Mouse (Mus musculus) forebrain, embryonic 14.5 days (tissue): ENCODE results near the gene Klf12. TPM values are rescaled to one million over a fixed set of nuclear protein-coding genes. Genes with fewer than 3 reads are reported as not detected.

ENCODE experiments used
- ATAC-seq: fragments of 200-750 bp; cut with Nextera tagmentation; 2 replicates; pipeline ENCODE4 v1.8.0; 2017; ENCODE audit warnings: mild to moderate bottlenecking, moderate library complexity
- DNase-seq: peaks from one replicate; pipeline ENCODE4 v3.0.0-alpha.2; 2015; ENCODE audit warnings: low spot score
- H3K27ac ChIP-seq: fragments of 300-500 bp; sonication (generic); 2 replicates; pipeline ENCODE4 v1.5.1; 2014; ENCODE audit warnings: low read depth, mild to moderate bottlenecking, control low read depth, low read length, moderate library complexity
- H3K27me3 ChIP-seq: fragments of 300-500 bp; sonication (generic); replicated peaks from 2 replicates; pipeline ENCODE4 v1.6.1; 2014; ENCODE audit warnings: low read length, control low read depth, mixed read lengths; ENCODE audit not compliant: control insufficient read depth, insufficient read depth
- H3K36me3 ChIP-seq: fragments of 300-500 bp; sonication (generic); 2 replicates; pipeline ENCODE4 v1.6.1; 2014; ENCODE audit warnings: low read length, control low read depth; ENCODE audit not compliant: control insufficient read depth, insufficient read depth
- H3K4me1 ChIP-seq: fragments of 300-500 bp; sonication (generic); 2 replicates; pipeline ENCODE4 v1.6.1; 2014; ENCODE audit warnings: antibody characterized with exemption, low read length, control low read depth; ENCODE audit not compliant: control insufficient read depth, insufficient read depth
- H3K4me2 ChIP-seq: fragments of 300-500 bp; sonication (generic); 2 replicates; pipeline ENCODE4 v1.6.1; 2014; ENCODE audit warnings: mild to moderate bottlenecking, control low read depth, low read length
- H3K4me3 ChIP-seq: fragments of 300-500 bp; sonication (generic); 2 replicates; pipeline ENCODE4 v1.5.1; 2014; ENCODE audit warnings: low read depth, low read length, control low read depth
- H3K9ac ChIP-seq: fragments of 300-500 bp; sonication (generic); 2 replicates; pipeline ENCODE4 v1.6.1; 2014; ENCODE audit warnings: mild to moderate bottlenecking, low read length, control low read depth, moderate library complexity
- H3K9me3 ChIP-seq: fragments of 300-500 bp; sonication (generic); replicated peaks from 2 replicates; pipeline ENCODE4 v1.6.1; 2016; ENCODE audit warnings: low read length, control low read depth, mixed read lengths; ENCODE audit not compliant: control insufficient read depth
- WGBS: fragments of 180-500 bp; shearing (Covaris S2); extraction: QIAGEN DNeasy Blood & Tissue Kit; methylation state at CpG from one replicate; pipeline ENCODE4 v1.1.7; 2014; 5-methylcytosine and 5-hydroxymethylcytosine counted together
- polyA plus RNA-seq: library from polyadenylated mRNA; unstranded; fragments of >200 nt; fragmentation: Nextera tagmentation; extraction: Ambion mirVana; gene quantifications from 2 replicates; pipeline ENCODE4 v1.2.1, GENCODE M21; 2014

Gene Klf12
- polyA plus RNA-seq, 1 experiment from 2014 or later, result 16.3 TPM

DNA sequence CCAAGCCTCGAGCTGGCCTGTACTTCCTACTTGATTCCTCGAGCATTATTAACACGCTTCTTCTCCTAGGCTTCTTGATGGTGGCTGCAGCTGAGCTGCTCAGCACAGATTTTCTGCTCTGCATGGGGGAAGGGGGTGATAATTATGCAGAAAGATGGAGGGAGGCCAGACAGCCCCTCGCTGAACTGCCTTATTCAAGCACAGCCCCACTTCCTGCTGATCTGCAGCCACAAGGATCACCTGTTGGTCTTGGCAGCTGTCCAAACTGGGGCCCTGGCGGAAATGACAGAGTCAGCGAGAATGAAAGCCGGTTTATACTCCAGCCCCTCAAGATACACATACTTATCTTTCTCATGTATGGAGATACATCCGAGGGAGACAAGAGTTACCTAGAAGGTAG lies 341.3 kb downstream of the Klf12 start:
- 2% methylated on average over 8 of the region's 8 CpGs for WGBS

GRCm38 (mm10) chr14:99933456-99933855 lies 351.0 kb downstream of the Klf12 start:
- H3K4me2 ChIP-seq, result no peak overlapping the region
- H3K27me3 ChIP-seq, result no peaks in the 10 kb centered on the region
- H3K9me3 ChIP-seq, result no peaks in the 10 kb centered on the region
- no peak for ATAC-seq
- H3K4me3 ChIP-seq, result no peak overlapping the region
- H3K27ac ChIP-seq, result no peak overlapping the region
- H3K9ac ChIP-seq, result no peak overlapping the region
- DNase-seq, result no peak
- no peaks in the 10 kb centered on the region for H3K4me1 ChIP-seq
- no peaks in the 10 kb centered on the region for H3K36me3 ChIP-seq
- 81% methylated on average over 5 of the region's 5 CpGs for WGBS

More for the DNA sequence above, 341.3 kb downstream of the Klf12 start:
- Histone ChIP-seq H3K36me3 (peaks cover 6% of the 10 kb centered on the region; the same call in 1 of the 2 replicates), H3K9me3 (no peaks in the 10 kb centered on the region), H3K4me1 (peaks cover 35% of the 10 kb centered on the region), H3K4me2 (peak overlapping the region; percentile 0; the same call in 1 of the 2 replicates), H3K27ac (peak overlapping the region; percentile 86), H3K27me3 (no peaks in the 10 kb centered on the region), H3K9ac (peak overlapping the region; percentile 3; the same call in 1 of the 2 replicates), H3K4me3 (no peak overlapping the region)
- ATAC-seq (peak; percentile 93), DNase-seq (peak; percentile 93)

- DNase-seq, result peak; percentile 93
- ATAC-seq, result peak; percentile 80
- H3K27me3 ChIP-seq, result no peaks in the 10 kb centered on the region
- no peak overlapping the region for H3K4me2 ChIP-seq
- H3K4me3 ChIP-seq, result no peak overlapping the region
- no peak overlapping the region for H3K9ac ChIP-seq
- no peaks in the 10 kb centered on the region for H3K9me3 ChIP-seq
- no peaks in the 10 kb centered on the region for H3K36me3 ChIP-seq
- 7% methylated on average over 4 of the region's 4 CpGs for WGBS
- H3K27ac ChIP-seq, result no peak overlapping the region
- H3K4me1 ChIP-seq, result no peaks in the 10 kb centered on the region
These were observed 352.6 kb downstream of the Klf12 start for GRCm38 (mm10) chr14:99931879-99932278.

DNA sequence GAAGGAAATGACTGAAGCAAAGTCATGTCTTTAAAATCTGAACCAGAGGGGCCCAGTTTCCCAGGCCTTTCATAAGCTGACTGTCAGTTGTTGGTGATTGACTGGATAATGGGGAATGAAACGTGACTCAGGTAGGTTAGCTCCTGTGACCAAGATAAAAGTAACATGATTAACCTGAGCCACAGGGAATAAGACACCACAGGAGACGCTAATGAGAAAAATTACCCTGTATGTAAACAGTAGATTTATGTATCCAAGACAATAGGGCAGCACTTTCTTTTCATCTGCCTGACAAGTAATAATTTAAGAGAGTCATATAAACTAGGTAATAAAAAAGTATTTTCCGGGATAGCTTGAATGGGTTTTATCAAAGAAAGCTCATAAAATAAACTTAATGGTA lies 372.6 kb downstream of the Klf12 start:
- no peak overlapping the region for H3K4me2 ChIP-seq
- H3K4me3 ChIP-seq, result no peak overlapping the region
- ATAC-seq (no peak), DNase-seq (no peak)
- WGBS, result 69% methylated on average over 3 of the region's 3 CpGs
- H3K9me3 ChIP-seq, result no peaks in the 10 kb centered on the region
- no peak overlapping the region for H3K27ac ChIP-seq
- H3K4me1 ChIP-seq, result no peaks in the 10 kb centered on the region
- H3K27me3 ChIP-seq, result no peaks in the 10 kb centered on the region
- no peaks in the 10 kb centered on the region for H3K36me3 ChIP-seq
- no peak overlapping the region for H3K9ac ChIP-seq

DNA sequence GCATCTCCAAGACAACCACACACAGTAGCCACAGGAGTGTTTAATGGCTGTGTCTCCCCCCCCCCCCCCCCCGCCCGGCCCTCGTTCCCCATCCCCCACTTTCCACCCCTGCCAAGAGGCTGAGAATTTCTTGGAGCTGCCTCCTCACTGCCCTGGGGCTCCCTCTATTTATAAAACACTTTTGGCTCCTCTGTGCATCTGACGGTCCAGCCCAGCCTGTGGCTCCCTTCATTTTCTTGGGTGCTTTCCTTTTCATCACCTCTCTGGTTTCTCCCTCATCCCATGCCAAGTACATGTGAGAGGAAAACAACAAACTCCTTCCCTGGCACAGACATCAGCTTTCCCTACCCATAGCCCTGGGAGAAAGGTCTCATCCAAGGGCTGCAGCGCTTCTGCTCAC lies 373.6 kb downstream of the Klf12 start:
- no peak overlapping the region for H3K27ac ChIP-seq
- no peaks in the 10 kb centered on the region for H3K27me3 ChIP-seq
- no peak overlapping the region for H3K9ac ChIP-seq
- DNase-seq (no peak), ATAC-seq (no peak)
- no peaks in the 10 kb centered on the region for H3K9me3 ChIP-seq
- WGBS, result 75% methylated on average over 4 of the region's 5 CpGs
- no peak overlapping the region for H3K4me3 ChIP-seq
- H3K4me2 ChIP-seq, result no peak overlapping the region
- H3K36me3 ChIP-seq, result no peaks in the 10 kb centered on the region
- no peaks in the 10 kb centered on the region for H3K4me1 ChIP-seq

GRCm38 (mm10) chr14:99900902-99901301 lies 383.6 kb downstream of the Klf12 start:
- WGBS, result 96% methylated on average over 3 of the region's 3 CpGs

GRCm38 (mm10) chr14:99898861-99899260 lies 385.6 kb downstream of the Klf12 start:
- Histone ChIP-seq H3K9me3 (no peaks in the 10 kb centered on the region), H3K4me1 (no peaks in the 10 kb centered on the region), H3K27ac (no peak overlapping the region), H3K27me3 (no peaks in the 10 kb centered on the region), H3K4me3 (no peak overlapping the region), H3K9ac (no peak overlapping the region), H3K4me2 (no peak overlapping the region), H3K36me3 (0 out of 2 replicates have a peak, but pooled peaks cover 3% of the 10 kb centered on the region)
- no peak for ATAC-seq
- DNase-seq, result no peak
- WGBS, result 85% methylated on average over 3 of the region's 3 CpGs

More at GRCm38 (mm10) chr14:99900902-99901301, 383.6 kb downstream of the Klf12 start:
- H3K36me3 ChIP-seq, result 0 out of 2 replicates have a peak, but pooled peaks cover 3% of the 10 kb centered on the region
- no peak overlapping the region for H3K27ac ChIP-seq
- no peak overlapping the region for H3K4me2 ChIP-seq
- H3K9me3 ChIP-seq, result no peaks in the 10 kb centered on the region
- no peak overlapping the region for H3K4me3 ChIP-seq
- no peak for ATAC-seq
- no peak overlapping the region for H3K9ac ChIP-seq
- H3K4me1 ChIP-seq, result no peaks in the 10 kb centered on the region
- no peak for DNase-seq
- no peaks in the 10 kb centered on the region for H3K27me3 ChIP-seq

DNA sequence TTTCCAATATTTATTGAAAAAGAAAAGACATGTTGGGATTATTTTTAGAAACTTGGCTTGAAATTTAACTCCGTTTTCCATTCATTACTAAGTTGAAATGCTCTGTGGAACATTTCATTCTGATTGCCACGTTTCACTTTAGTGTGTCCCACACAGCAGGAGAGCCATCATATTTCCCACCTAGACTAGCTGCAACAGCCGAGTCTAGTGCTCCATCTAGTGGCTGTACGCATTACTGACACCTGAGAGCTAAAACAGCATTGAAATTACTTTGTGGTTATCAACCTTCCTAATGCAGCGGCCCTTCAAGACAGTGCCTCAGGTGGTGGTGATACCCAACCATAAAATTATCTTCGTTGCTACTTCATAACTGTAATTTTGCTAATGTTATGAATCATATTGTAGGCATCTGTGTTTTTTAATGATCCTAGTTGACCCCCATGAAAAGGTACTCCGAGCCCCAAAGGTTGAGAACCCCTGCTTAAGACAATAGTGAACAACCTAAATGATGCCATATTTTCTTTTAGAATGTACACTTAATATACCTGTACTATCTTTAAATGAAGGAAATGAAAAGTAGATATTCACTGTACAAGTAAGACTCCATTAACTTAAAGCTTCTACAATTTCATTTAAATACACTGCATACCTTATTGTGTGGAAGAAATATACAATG lies 389.6 kb downstream of the Klf12 start:
- no peak overlapping the region for H3K4me3 ChIP-seq
- no peak overlapping the region for H3K4me2 ChIP-seq
- H3K27me3 ChIP-seq, result no peaks in the 10 kb centered on the region
- no peaks in the 10 kb centered on the region for H3K4me1 ChIP-seq
- DNase-seq (peak; percentile 92), ATAC-seq (peak; percentile 84)
- no peaks in the 10 kb centered on the region for H3K9me3 ChIP-seq
- H3K36me3 ChIP-seq, result 0 out of 2 replicates have a peak, but pooled peaks cover 3% of the 10 kb centered on the region
- WGBS, result 24% methylated on average over 7 of the region's 7 CpGs
- no peak overlapping the region for H3K27ac ChIP-seq
- H3K9ac ChIP-seq, result no peak overlapping the region

DNA sequence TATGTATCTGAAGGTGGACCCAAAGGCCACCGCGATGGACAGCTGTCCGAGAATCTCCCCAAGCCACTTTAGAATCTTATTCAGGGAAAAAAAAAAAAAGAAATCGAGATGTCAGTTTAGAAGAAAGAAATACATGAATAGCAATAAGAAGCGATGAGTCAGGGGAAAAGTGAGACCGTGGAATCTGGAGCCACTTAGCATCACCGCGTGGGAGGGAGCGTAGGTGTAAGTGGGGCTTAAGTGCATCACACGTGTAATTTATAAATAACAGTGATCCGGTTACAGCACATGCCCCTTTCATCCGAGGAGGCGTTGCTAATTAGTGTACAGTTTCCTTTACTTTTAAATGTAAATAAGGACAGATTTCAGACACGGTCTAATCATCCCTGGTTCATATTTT lies 390.4 kb downstream of the Klf12 start:
- Histone ChIP-seq H3K4me1 (no peaks in the 10 kb centered on the region), H3K27me3 (no peaks in the 10 kb centered on the region), H3K36me3 (0 out of 2 replicates have a peak, but pooled peaks cover 3% of the 10 kb centered on the region), H3K4me2 (no peak overlapping the region), H3K4me3 (no peak overlapping the region), H3K9ac (no peak overlapping the region), H3K27ac (no peak overlapping the region), H3K9me3 (no peaks in the 10 kb centered on the region)
- DNase-seq (no peak), ATAC-seq (no peak)
- 72% methylated on average over 14 of the region's 14 CpGs for WGBS
